Mouse (Mus musculus) liver, embryonic 14 days (tissue): ENCODE results near the gene Npl. TPM values are rescaled to one million over a fixed set of nuclear protein-coding genes. Genes with fewer than 3 reads are reported as not detected.

Experiments used
- polyA plus RNA-seq: library from polyadenylated mRNA; depleted of rRNA; stranded (reverse); fragments of >200 nt; gene quantifications from 2 replicates; pipeline ENCODE4 v1.2.3, GENCODE M21; 2012; rRNA removed

Npl gene
- polyA plus RNA-seq = 3.0 and 3.6 TPM in 2 replicates

GRCm38 (mm10) chr1:153549536-153550199 lies at the start of gene Npl:
Gene Npl (minus strand): TSS chr1:153550045.

DNA sequence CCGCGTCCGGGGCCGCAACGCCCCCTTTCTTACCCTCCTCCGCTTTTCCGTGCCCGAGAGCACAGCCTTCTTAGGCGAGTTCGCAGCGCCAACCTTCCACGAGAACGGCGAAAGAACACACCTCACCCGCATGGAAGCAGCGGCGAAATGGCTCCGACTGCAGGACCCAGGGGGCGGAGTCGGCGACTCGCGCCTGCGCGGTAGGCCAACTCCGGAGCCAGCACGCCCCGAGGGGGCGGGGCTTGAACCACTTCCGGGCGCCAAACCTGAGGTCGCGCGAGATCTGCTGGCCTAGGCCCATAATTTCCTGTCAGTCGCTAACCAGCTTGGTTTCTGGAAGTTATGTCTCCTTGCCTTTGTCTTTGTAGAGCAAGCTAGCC lies 62.4 kb downstream of the Npl start, which contains the start of gene Dhx9:
TSS of gene Dhx9 (minus strand) at position 161 of the 380 bp plus-strand sequence.

Other genes starting within 250 kb of the Npl start
- 10.7 and 10.8 TPM in 2 replicates for gene Lamc1, start 217.3 kb downstream of the Npl start, polyA plus RNA-seq
- gene Shcbp1l, start 124.9 kb downstream of the Npl start, polyA plus RNA-seq = 0.21 and 0.41 TPM in 2 replicates
- 59.7 and 65.9 TPM in 2 replicates for gene Dhx9, start 62.4 kb downstream of the Npl start, polyA plus RNA-seq
- 0.01 and 0.02 TPM in 2 replicates for gene Rgs8, start 103.0 kb upstream of the Npl start, polyA plus RNA-seq
- 0.13 and 0.42 TPM in 2 replicates for gene Rgs16, start 190.3 kb upstream of the Npl start, polyA plus RNA-seq
- gene Rnasel, start 199.4 kb upstream of the Npl start, polyA plus RNA-seq = 16.5 and 18.8 TPM in 2 replicates